Comparison of ENCODE assay signal across 38 mouse cellular contexts in the genomic region with DNA sequence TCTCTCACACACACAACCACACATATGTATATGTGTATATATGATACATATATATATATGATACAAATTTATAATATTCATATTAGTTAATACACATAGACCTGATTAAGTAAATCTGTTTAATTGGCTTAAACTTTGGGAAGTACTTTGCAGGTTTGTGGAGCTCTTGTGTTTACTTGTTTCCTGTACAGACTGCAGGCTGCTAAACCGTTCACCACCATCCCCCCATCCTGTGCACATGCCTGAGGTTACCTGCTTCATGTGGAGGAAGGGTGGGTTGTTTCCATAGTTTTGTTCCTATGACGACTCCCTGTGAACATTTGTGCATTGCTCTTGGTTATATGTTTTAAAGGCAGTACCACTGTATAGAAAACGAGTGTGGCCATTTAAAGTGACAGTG. TPM values are rescaled to one million over a fixed set of nuclear protein-coding genes. Genes with fewer than 3 reads are reported as not detected.
"Had no signal": no experiment of that assay in that cellular context is flagged by ENCODE, and none has a peak within 500 bp of the region (broad histone marks: within the 10 kb centered on the region; RNA-seq: fewer than 3 reads in every experiment).

No protein-coding gene starts in this region.

- H3K36me3 ChIP-seq: limb, embryonic 10.5 days; limb, embryonic 12.5 days; limb, embryonic 13.5 days; liver, embryonic 12.5 days; liver, embryonic 13.5 days; liver, embryonic 15.5 days; lung, embryonic 15.5 days; midbrain, embryonic 10.5 days; midbrain, embryonic 12.5 days; midbrain, embryonic 13.5 days; midbrain, embryonic 15.5 days had no signal

- ATAC-seq: liver, embryonic 12.5 days; liver, postnatal 0 days; midbrain, embryonic 13.5 days; midbrain, embryonic 15.5 days; midbrain, embryonic 16.5 days had no signal

- H3K27ac ChIP-seq: left cerebral cortex, adult 2 months; limb, embryonic 10.5 days; limb, embryonic 13.5 days; limb, embryonic 15.5 days; liver, embryonic 12.5 days; liver, embryonic 13.5 days; liver, embryonic 14.5 days; liver, embryonic 15.5 days; lung, embryonic 15.5 days; macrophage; midbrain, embryonic 10.5 days; midbrain, embryonic 12.5 days; midbrain, embryonic 13.5 days; midbrain, embryonic 15.5 days had no signal

- H3K4me3 ChIP-seq: left cerebral cortex, adult 2 months; limb, embryonic 10.5 days; limb, embryonic 12.5 days; limb, embryonic 13.5 days; limb, embryonic 15.5 days; liver, embryonic 12.5 days; liver, embryonic 13.5 days; liver, embryonic 15.5 days; lung, embryonic 15.5 days; megakaryocyte, embryonic 14.5 days; midbrain, embryonic 10.5 days; midbrain, embryonic 12.5 days; midbrain, embryonic 13.5 days; midbrain, embryonic 15.5 days; myocyte had no signal

- DNase-seq: left cerebral cortex, postnatal 4 days; liver; liver, embryonic 13.5 days; liver, postnatal 0 days; lung, adult 2 months; lung, embryonic 14.5 days; lung, postnatal 14 days; midbrain, embryonic 14.5 days had no signal

- H3K9me3 ChIP-seq: limb, embryonic 10.5 days; limb, embryonic 12.5 days; limb, embryonic 13.5 days; limb, embryonic 15.5 days; liver, embryonic 12.5 days; liver, embryonic 13.5 days; liver, embryonic 15.5 days; lung, embryonic 15.5 days; megakaryocyte, embryonic 14.5 days; midbrain, embryonic 10.5 days; midbrain, embryonic 12.5 days; midbrain, embryonic 13.5 days; midbrain, embryonic 15.5 days had no signal

- H3K9ac ChIP-seq: limb, embryonic 12.5 days; limb, embryonic 13.5 days; limb, embryonic 15.5 days; liver, embryonic 12.5 days; liver, embryonic 13.5 days; liver, embryonic 14.5 days; liver, embryonic 15.5 days; liver, postnatal 0 days; lung, embryonic 14.5 days; lung, embryonic 15.5 days; midbrain, embryonic 12.5 days; midbrain, embryonic 13.5 days; midbrain, embryonic 15.5 days had no signal

- H3K4me2 ChIP-seq: limb, embryonic 12.5 days; limb, embryonic 13.5 days; limb, embryonic 15.5 days; liver, embryonic 11.5 days; liver, embryonic 12.5 days; liver, embryonic 13.5 days; liver, embryonic 15.5 days; lung, embryonic 14.5 days; lung, embryonic 15.5 days; midbrain, embryonic 11.5 days; midbrain, embryonic 12.5 days; midbrain, embryonic 13.5 days; midbrain, embryonic 15.5 days had no signal

- H3K27me3 ChIP-seq: limb, embryonic 12.5 days; limb, embryonic 13.5 days; limb, embryonic 15.5 days; liver, embryonic 12.5 days; liver, embryonic 13.5 days; liver, embryonic 15.5 days; lung, embryonic 15.5 days; megakaryocyte, embryonic 14.5 days; midbrain, embryonic 12.5 days; midbrain, embryonic 13.5 days; midbrain, embryonic 15.5 days had no signal

- H3K4me1 ChIP-seq: limb, embryonic 10.5 days; midbrain, embryonic 15.5 days had no signal

RNA-seq across cellular contexts. Expression of a gene that starts 17.1 kb away (rescaled TPM):
- total RNA-seq: left cerebral cortex, adult 2 months; left cerebral cortex, adult 8-10 months; left cerebral cortex, postnatal 10 days; left cerebral cortex, postnatal 14 days; left cerebral cortex, postnatal 25 days; left cerebral cortex, postnatal 36 days; left cerebral cortex, postnatal 4 days; liver, adult 2 months; megakaryocyte progenitor cell, adult 5-6 weeks; megakaryocyte, adult 5-6 weeks; megakaryocyte-erythroid progenitor cell, adult 5-6 weeks; midbrain, postnatal 0 days had no signal
- polyA plus RNA-seq: limb, embryonic 11.5 days; liver, adult 2 months; liver, embryonic 13.5 days; liver, embryonic 14.5 days; lung, adult 2 months; macrophage; midbrain, embryonic 14.5 days; midbrain, embryonic 15.5 days; midbrain, postnatal 0 days had no signal
